Mouse (Mus musculus): ENCODE data around the gene Ncl.
A peak's percentile ranks its signal among the peaks of the same experiment; 100 is the strongest.
"Not testable (repeated sequence)": the region's sequence is repeated elsewhere in the genome, so short reads cannot be mapped to it uniquely, and the experiment has no call there.

Ncl gene

DNA sequence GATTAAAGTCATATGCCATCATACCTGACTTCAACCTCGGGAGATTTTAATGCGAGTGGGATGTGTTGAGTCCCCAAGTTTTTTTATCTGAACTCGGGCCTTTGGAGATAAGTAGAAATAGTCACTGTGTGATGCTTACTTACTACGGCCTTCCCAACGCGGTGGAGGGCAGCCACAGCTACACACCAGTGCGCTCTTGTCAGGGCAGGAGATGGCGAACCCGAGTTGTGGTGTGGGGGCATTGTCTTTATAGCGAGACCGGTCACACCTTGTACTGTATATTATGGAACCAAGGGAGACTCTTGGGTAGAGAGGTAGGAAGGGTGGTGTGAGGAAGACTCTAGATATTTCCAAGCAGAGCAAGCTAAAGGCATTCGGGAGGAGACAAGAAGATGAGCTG lies 1.2 kb upstream of the Ncl start:
- DNase-seq (ENCODE audit: low spot score in 2 of 2) = no peak

DNA sequence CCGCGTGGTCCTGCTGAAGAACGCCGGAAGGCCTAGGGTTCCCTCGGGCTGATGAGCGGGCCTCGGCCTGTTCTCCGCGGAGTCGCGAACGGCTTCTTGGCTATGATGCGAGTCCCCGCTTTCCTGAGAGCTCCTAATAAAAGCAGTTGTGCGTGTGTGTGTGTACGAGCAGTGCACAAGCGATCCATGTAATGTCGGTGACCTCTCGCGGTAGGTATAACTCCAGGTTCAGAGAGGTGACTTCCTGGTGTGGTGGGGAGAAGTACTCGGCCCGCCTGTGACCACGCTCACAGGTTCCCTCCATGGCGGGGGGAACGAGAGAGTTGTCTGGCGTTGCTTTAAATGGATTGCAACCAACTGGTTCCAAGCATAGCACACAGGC lies 589 bp upstream of the Ncl start:
- no peak for DNase-seq (ENCODE audit: low spot score in 2 of 2)

GRCm38 (mm10) chr1:86358229-86358905 lies 833 bp downstream of the Ncl start:
- no peak for DNase-seq (ENCODE audit: low spot score in 2 of 2)

- DNase-seq (ENCODE audit: low spot score in 2 of 2) = no peak
Measured at GRCm38 (mm10) chr1:86354186-86354585, 5.0 kb downstream of the Ncl start.

GRCm38 (mm10) chr1:86350576-86350975 lies 8.6 kb downstream of the Ncl start:
- DNase-seq (ENCODE audit: low spot score in 2 of 2) = no peak

DNA sequence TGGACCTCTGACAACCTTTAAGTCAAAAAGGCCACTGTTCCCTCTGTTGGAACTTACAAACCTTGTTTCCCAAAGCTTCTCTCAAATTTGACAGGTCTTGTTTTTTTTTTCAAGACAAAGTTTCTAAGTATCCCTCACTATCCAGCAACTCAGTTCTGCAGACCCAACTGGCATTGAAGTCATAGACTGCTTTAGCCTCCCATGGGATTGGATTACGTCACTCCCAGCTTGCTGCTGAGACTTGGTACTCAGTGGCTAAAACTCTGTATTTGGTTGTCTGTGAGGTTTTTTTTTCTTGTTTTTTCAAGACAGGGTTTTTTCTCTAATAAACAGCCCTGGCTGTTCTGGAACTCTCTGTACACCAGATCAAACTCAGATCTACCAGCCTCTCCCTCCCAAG lies 9.5 kb downstream of the Ncl start:
- DNase-seq (ENCODE audit: low spot score in 2 of 2) = no peak

DNA sequence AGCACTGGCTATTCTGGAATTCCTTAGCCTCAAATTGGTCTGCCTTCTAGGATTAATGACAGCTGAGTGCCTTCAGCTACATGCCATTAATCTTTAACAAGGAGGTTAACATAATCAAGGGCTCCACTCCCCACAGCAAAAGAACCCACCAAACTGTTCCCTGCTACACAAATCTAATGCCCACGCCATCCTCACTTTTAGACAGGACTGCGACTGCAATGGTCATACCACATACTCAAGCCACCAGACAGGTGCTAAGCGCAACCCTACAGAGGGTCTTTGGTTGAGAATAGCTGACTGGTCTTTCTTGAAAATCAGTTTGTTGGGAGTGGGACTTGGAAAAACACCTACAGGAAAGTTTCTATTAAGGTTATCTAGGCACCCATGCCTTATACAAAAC lies 10.0 kb downstream of the Ncl start:
- no peak for DNase-seq (ENCODE audit: low spot score in 2 of 2)

- DNase-seq (ENCODE audit: low spot score in 2 of 2) = no peak
Measured at GRCm38 (mm10) chr1:86348801-86349200, 10.4 kb downstream of the Ncl start.

GRCm38 (mm10) chr1:86348083-86348482 lies 11.1 kb downstream of the Ncl start:
- DNase-seq (ENCODE audit: low spot score in 2 of 2) = no peak

- DNase-seq (ENCODE audit: low spot score in 2 of 2) = no peak
Measured at GRCm38 (mm10) chr1:86347716-86348045, 11.5 kb downstream of the Ncl start.

DNA sequence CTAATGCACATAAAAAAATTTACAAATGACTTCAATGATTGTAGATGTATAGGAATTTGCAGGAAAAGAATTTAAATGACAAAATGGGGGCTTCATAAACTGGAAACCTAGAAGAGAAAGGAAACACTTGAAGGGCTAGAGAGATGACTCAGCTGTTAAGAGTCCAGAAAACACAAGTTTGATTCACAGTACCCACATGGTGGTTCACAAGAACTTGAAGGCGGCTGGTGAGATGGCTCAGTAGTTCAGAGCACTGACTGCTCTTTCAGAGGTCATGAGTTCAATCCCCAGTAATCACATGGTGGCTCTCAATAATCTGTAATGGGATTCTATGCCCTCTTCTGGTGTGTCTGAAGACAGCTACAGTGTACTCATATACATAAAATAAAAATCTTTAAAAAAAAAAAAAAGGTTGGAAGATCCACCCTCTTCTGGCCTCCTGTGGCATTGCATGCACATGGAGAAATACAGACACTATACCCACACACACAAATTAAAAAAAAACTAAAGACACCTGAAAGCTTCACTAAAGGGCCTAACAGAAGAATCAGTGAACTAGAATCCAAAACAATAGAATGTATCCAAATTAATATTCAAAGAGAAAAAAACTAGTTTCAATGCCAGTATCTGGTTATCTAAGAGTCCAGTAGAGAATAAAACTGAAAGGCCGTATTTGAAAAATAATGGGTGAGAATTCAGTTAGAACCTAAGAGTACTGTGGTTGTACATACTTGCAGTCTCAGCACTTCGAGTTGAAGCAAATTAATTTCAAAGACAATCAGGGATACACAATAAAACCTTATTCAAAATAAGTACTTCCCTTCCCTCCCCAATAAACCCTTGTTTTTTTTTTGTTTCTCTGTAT lies 12.1 kb downstream of the Ncl start:
- DNase-seq (ENCODE audit: low spot score in 2 of 2) = no peak

DNA sequence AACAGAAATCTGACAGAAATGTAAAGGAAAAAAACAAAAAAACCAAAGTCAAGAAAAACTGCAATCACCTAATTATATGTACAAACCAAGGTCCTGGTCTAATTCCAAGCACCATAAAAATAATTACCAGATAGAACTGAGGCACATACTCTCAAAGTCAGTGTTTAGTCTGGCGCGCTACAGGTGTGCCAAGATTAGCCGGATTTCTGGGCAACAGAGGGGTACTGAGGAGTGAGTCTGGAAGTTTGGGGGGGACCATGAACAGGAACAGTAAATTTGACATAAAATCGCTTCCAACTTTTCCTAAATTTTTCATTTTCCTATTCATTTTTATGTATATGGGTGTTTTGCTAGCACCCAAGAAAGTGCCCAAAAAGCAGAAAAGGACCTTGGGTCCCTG lies 13.2 kb downstream of the Ncl start:
- no peak for DNase-seq (ENCODE audit: low spot score in 2 of 2)

GRCm38 (mm10) chr1:86345069-86345468 lies 14.1 kb downstream of the Ncl start:
- no peak for DNase-seq (ENCODE audit: low spot score in 2 of 2)

GRCm38 (mm10) chr1:86343969-86344861 lies 15.0 kb downstream of the Ncl start:
- DNase-seq (ENCODE audit: low spot score in 2 of 2) = no peak

DNA sequence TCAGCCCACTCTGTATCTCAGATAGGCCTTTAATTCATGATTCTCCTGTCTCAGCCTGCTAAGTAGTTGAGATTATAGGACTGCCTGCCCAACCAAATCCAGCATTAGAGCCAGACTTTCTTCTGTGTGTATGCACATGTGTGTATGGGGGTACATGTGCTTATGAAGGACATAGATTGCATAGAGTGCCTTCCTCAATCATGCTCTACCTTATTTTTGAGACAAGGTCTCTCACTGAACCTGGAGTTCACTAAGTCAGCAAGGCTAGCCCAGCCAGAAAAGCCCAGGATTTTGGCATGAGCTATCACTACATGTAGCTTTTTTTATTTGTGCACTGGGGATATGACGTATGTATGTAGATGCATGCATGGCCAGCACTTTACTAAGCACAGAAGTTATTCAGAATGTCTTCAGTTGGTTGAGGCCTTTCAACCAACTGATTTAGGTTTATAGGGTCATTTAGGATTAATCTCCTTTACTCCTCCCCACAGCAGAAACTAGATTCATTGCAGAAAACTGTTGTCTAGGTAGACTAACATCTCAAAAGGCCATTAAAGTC lies 16.0 kb downstream of the Ncl start:
- DNase-seq (ENCODE audit: low spot score in 2 of 2) = no peak

- DNase-seq (ENCODE audit: low spot score in 2 of 2) = no peak
Measured at GRCm38 (mm10) chr1:86342371-86342770, 16.8 kb downstream of the Ncl start.

GRCm38 (mm10) chr1:86341096-86341495 lies 18.1 kb downstream of the Ncl start:
- DNase-seq (ENCODE audit: low spot score in 2 of 2) = not testable (repeated sequence)

GRCm38 (mm10) chr1:86339156-86339812 lies 19.9 kb downstream of the Ncl start:
- DNase-seq (ENCODE audit: low spot score in 2 of 2) = peak; percentile 90 to 92

DNA sequence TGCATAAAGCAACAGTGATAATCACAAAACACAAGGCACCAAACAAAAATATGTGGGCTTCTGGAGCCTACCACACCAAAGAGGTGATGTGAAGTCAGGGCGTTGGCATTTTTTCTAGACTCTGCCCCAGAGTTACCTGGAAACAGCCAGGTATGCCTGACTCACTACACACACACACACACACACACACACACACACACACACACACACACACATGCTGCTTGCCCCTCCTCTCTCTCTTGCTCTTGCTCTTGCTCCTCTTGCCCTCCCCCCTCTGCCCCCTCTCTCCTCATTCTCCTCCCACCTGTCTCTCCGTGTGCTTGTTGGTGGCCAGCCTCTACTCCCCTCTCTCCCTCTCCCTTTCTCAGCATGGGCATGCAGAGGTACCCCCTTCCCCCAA lies 22.9 kb downstream of the Ncl start:
- DNase-seq (ENCODE audit: low spot score in 2 of 2) = no peak

GRCm38 (mm10) chr1:86320822-86321413 lies 38.3 kb downstream of the Ncl start:
- no peak for DNase-seq (ENCODE audit: low spot score in 2 of 2)

GRCm38 (mm10) chr1:86313772-86314125 lies 45.5 kb downstream of the Ncl start:
- no peak for DNase-seq (ENCODE audit: low spot score in 2 of 2)
